35 mouse cellular contexts compared by ENCODE assay signal in the genomic region with DNA sequence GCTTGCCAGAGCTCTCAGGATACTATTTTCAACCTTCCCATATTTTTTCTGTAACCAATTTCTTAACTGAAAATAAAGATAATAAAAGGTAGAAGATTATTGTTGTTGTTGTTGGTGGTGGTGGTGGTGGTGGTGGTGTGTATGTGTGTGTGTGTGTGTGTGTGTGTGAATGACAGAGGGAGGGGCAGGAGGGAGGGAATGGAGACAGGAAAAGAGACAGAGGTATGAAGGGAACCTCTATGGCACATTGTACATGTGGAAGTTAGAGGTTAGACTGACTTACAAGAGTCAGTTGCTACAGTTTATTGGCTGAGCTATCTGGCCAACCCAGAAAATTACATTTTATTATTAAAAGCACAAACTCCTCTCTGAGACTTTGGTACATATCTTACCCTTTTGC.
"Had no signal": no experiment of that assay in that cellular context is flagged by ENCODE, and none has a peak within 500 bp of the region (broad histone marks: within the 10 kb centered on the region; RNA-seq: fewer than 3 reads in every experiment).

No protein-coding gene starts in this region.

- H3K9me3 ChIP-seq: heart, embryonic 10.5 days; heart, embryonic 12.5 days; heart, embryonic 13.5 days; heart, embryonic 15.5 days; hindbrain, embryonic 10.5 days; hindbrain, embryonic 12.5 days; hindbrain, embryonic 13.5 days; hindbrain, embryonic 15.5 days; intestine, embryonic 15.5 days; kidney, embryonic 15.5 days had no signal

- H3K4me3 ChIP-seq: heart, adult 2 months; heart, embryonic 10.5 days; heart, embryonic 12.5 days; heart, embryonic 13.5 days; heart, embryonic 15.5 days; hindbrain, embryonic 10.5 days; hindbrain, embryonic 12.5 days; hindbrain, embryonic 13.5 days; hindbrain, embryonic 15.5 days; intestine, embryonic 15.5 days; kidney, embryonic 15.5 days; layer of hippocampus, adult 2 months had no signal

- H3K27ac ChIP-seq: heart, adult 2 months; heart, embryonic 10.5 days; heart, embryonic 13.5 days; heart, embryonic 15.5 days; hindbrain, embryonic 10.5 days; hindbrain, embryonic 12.5 days; hindbrain, embryonic 13.5 days; hindbrain, embryonic 14.5 days; hindbrain, embryonic 15.5 days; hindbrain, postnatal 0 days; intestine, embryonic 15.5 days; kidney, embryonic 15.5 days; kidney, postnatal 0 days; layer of hippocampus, adult 2 months had no signal

- H3K4me1 ChIP-seq: heart, embryonic 10.5 days; heart, embryonic 12.5 days; heart, embryonic 15.5 days; hindbrain, embryonic 10.5 days; hindbrain, embryonic 12.5 days; hindbrain, embryonic 13.5 days; hindbrain, embryonic 15.5 days; intestine, embryonic 15.5 days; kidney, embryonic 15.5 days had no signal

- H3K4me2 ChIP-seq: heart, embryonic 11.5 days; heart, embryonic 12.5 days; heart, embryonic 13.5 days; heart, embryonic 15.5 days; hindbrain, embryonic 12.5 days; hindbrain, embryonic 13.5 days; hindbrain, embryonic 14.5 days; hindbrain, embryonic 15.5 days; intestine, embryonic 15.5 days; kidney, embryonic 15.5 days had no signal

- ATAC-seq: hindbrain, embryonic 16.5 days; hindbrain, postnatal 0 days; inflammation-experienced regulatory T-cells, adult 6 months; intestine, embryonic 15.5 days; intestine, embryonic 16.5 days; intestine, postnatal 0 days had no signal

- DNase-seq: heart, adult 2 months; heart, postnatal 10 days; heart, postnatal 14 days; heart, postnatal 36 days; heart, postnatal 4 days; kidney, adult 11 months; kidney, adult 18-20 months; kidney, adult 2 months; kidney, adult 8-10 months; kidney, adult 9 months; kidney, postnatal 10 days; kidney, postnatal 14 days; kidney, postnatal 25 days; kidney, postnatal 36 days; kidney, postnatal 4 days; layer of hippocampus, adult 9-11 months had no signal

- H3K9ac ChIP-seq: heart, embryonic 12.5 days; heart, embryonic 13.5 days; heart, embryonic 15.5 days; hindbrain, embryonic 12.5 days; hindbrain, embryonic 13.5 days; hindbrain, embryonic 14.5 days; hindbrain, embryonic 15.5 days; intestine, embryonic 15.5 days; kidney, embryonic 15.5 days had no signal

- H3K36me3 ChIP-seq: heart, embryonic 10.5 days; heart, embryonic 12.5 days; heart, embryonic 15.5 days; hindbrain, embryonic 10.5 days; hindbrain, embryonic 12.5 days; hindbrain, embryonic 13.5 days; hindbrain, embryonic 15.5 days; intestine, embryonic 15.5 days; kidney, embryonic 15.5 days had no signal

- H3K27me3 ChIP-seq: heart, embryonic 12.5 days; heart, embryonic 13.5 days; heart, embryonic 15.5 days; hindbrain, embryonic 12.5 days; hindbrain, embryonic 13.5 days; hindbrain, embryonic 15.5 days; intestine, embryonic 15.5 days; kidney, embryonic 15.5 days had no signal
